Mouse (Mus musculus): Measurements from ENCODE around the gene Smarcc2. TPM values are rescaled to one million over a fixed set of nuclear protein-coding genes. Genes with fewer than 3 reads are reported as not detected.

The Smarcc2 gene
- total RNA-seq, 2 experiments from 2014 or later: 75.8 to 78.4 TPM

GRCm38 (mm10) chr10:128441324-128442119 is 17.5 kb upstream of the Smarcc2 start:
- intact Hi-C loops (cut with DNase I): no loop called here
- no peak for DNase-seq (ENCODE audit: low spot score)

DNA sequence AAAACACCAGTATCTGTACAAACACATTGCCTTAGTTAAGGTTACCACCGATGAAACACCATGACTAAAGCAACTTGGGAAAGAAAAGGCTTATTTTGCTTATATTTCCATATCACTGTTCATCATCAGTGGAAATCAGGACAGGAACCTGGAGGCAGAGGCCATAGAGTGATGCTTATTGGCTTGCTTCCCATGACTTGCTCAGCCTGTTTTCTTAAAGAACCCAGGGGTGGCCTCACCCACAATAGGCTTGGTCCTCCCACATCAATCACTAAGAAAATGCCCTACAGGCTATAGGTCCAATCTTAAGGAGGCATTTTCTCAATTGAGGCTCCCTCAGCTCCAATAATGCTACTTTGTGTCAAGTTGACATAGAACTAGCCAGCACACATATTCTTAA is 16.3 kb upstream of the Smarcc2 start:
- DNase-seq (ENCODE audit: low spot score): no peak
- intact Hi-C loops (cut with DNase I): no loop called here

GRCm38 (mm10) chr10:128444354-128444753 is 14.7 kb upstream of the Smarcc2 start:
- no peak for DNase-seq (ENCODE audit: low spot score)
- intact Hi-C loops (cut with DNase I): loop anchor here (2.0 kb wide), 1 partner anchor 66 kb away; no protein-coding TSS in a partner anchor

GRCm38 (mm10) chr10:128445407-128445806 is 13.6 kb upstream of the Smarcc2 start:
- intact Hi-C loops (cut with DNase I): loop anchor here (2.0 kb wide), 1 partner anchor 67 kb away; no protein-coding TSS in a partner anchor
- DNase-seq (ENCODE audit: low spot score): no peak

DNA sequence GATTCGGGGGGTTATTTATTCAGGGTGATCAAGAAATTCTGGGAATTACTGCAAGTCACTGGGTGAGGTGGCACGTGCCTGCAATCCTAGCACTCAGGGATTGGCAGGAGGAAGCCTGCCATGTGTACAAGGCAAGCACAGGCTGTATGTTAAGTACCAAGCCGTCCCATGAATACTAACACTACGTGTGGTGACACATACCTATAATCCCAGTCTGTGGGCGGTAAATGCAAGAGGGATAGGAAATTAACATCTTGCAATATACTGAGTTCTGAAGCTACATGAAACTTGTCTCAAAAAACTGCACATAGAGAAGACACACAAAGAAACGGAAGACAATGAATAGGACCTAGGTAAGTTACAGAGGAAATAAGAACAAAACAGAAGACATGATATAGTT is 8.0 kb upstream of the Smarcc2 start:
- intact Hi-C loops (cut with DNase I): no loop called here
- DNase-seq (ENCODE audit: low spot score): no peak

DNA sequence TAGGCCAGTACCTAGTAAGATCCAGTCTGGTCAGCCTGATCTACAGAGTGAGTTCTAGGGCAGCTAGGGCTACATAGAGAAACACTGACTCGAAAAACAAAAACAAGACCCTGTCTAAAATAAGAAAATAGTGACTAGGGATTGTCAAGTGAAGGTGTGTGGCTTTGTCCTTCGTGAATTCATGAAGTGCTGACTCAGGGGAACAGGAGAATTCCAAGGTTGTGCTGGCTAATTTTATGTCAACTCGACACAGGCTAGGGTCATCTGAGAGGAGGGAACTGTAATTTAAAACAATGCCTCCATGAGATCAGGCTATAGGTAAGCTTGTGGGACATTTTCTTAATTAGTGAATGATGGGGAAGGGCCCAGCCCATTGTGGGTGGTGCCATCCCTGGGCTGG is 4.6 kb upstream of the Smarcc2 start:
- intact Hi-C loops (cut with DNase I): loop anchor here (2.0 kb wide), 1 partner anchor 46 kb away; no protein-coding TSS in a partner anchor
- no peak for DNase-seq (ENCODE audit: low spot score)

DNA sequence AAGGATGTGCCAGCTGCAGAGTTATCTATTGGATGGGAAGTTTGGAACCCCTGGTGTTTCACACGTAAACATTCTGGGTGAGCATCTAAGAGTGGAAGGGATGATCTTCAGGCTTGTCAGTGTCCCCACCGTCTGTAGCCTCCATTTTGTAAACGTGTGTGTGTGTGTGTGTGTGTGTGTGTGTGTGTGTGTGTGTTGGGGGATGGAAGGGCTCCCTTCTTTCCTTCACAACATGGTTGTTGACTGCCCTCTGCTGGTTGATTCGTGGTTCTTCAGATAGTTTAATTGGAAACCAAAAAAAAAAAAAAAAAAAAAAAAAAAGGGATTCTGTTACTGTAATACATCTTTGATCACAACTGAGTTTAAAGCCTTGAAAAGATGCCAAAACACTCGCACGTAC is 3.8 kb upstream of the Smarcc2 start:
- DNase-seq (ENCODE audit: low spot score): no peak
- intact Hi-C loops (cut with DNase I): loop anchor here (2.0 to 5.0 kb wide), 2 partner anchors 46 to 118 kb away; partner anchors contain the start of gene Cs

DNA sequence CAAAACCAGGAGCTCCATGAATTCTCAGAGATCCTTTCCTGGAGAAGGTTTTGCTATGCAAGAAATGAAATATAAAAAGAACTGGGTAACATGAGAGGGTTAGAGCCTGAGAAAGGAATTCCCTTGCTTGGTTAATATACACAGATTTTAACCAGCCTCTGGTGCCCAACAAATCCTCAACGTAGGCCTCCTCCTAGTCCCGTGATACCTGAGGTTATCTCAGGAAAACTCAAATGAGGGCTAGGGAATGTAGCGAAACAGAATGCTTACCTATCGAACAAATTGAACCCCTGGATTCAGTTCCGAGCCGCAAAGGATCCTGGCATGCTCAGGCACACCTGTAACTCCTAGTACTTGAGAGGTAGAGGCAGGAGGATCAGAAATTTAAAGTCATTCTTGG is 1.4 kb upstream of the Smarcc2 start:
- intact Hi-C loops (cut with DNase I): loop anchor here (2.0 to 5.0 kb wide), 2 partner anchors 79 to 120 kb away; partner anchors contain the start of gene Cs
- no peak for DNase-seq (ENCODE audit: low spot score)

GRCm38 (mm10) chr10:128458348-128458718 is 715 bp upstream of the Smarcc2 start:
- intact Hi-C loops (cut with DNase I): loop anchor here (2.0 to 5.0 kb wide), 2 partner anchors 78 to 121 kb away; partner anchors contain the start of gene Cs
- DNase-seq (ENCODE audit: low spot score): peak; percentile 77

- peak; percentile 20 for DNase-seq (ENCODE audit: low spot score)
- intact Hi-C loops (cut with DNase I): loop anchor here (2.0 to 5.0 kb wide), 4 partner anchors 33 to 122 kb away; partner anchors contain the start of genes Cs and Esyt1
Measured at GRCm38 (mm10) chr10:128459409-128460269, 591 bp downstream of the Smarcc2 start.

DNA sequence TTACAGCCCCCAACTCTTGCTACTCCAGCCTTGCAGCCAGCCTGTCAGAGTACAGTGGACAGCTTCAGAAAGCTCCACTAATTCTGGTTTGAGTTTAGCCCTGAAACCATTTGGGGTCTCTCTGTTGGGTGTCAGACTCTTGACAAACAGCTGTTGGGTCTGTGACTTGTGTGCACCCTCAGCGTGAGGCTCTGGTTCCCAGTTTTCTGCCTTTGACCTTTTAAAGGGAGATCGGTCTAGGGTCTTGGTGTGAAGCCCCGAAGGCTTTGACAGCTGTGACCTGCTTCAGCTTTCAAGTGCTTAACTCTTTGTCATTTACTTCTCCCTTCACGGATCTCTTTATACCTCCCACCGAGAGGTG is 1.2 kb downstream of the Smarcc2 start:
- intact Hi-C loops (cut with DNase I): loop anchor here (2.0 to 5.0 kb wide), 2 partner anchors 33 to 67 kb away; partner anchors contain the start of gene Esyt1
- no peak for DNase-seq (ENCODE audit: low spot score)

DNA sequence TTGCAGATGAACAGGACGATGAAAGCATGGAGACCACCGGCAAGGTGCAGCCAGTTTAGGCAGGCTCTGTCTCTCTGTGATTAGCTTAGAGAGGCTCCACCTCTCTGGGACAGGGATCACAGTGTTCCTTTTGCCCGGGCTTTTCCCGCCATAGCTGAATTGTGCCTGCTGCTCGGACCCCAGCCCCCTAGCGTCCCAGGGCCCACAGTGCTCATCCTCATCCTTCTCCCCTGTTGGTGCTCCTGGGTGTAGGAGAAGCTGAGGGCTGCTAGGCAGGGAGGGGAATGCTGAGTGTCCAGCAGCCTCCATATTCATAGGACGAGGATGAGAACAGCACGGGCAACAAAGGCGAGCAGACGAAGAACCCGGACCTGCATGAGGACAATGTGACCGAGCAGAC is 15.3 kb downstream of the Smarcc2 start:
- no peak for DNase-seq (ENCODE audit: low spot score)
- intact Hi-C loops (cut with DNase I): no loop called here

- intact Hi-C loops (cut with DNase I): loop anchor here (10.0 kb wide), 1 partner anchor 362 kb away; no protein-coding TSS in a partner anchor
- DNase-seq (ENCODE audit: low spot score): no peak
Measured at GRCm38 (mm10) chr10:128486370-128486769, 27.3 kb downstream of the Smarcc2 start.

- DNase-seq (ENCODE audit: low spot score): no peak
- intact Hi-C loops (cut with DNase I): loop anchor here (10.0 kb wide), 1 partner anchor 363 kb away; no protein-coding TSS in a partner anchor
Measured at GRCm38 (mm10) chr10:128487861-128488712, 29.0 kb downstream of the Smarcc2 start.

DNA sequence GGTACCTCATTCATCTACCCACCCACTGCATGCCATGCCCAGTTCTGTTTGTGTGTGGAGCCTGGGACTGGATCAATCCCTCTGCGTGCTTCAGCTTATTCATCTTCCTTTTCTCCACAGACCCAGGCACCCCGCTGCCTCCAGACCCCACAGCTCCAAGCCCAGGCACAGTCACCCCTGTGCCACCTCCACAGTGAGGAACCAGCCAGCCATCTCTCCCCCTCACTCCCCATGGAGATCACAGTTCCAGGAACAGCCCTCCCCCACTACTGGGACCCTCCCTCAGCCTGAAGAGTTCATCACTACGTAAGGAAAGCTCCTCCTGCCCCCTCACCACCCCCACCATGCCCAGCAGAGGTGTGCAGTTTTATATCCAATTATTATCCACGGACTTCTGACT is 29.7 kb downstream of the Smarcc2 start:
- DNase-seq (ENCODE audit: low spot score): no peak
- intact Hi-C loops (cut with DNase I): loop anchor here (10.0 kb wide), 1 partner anchor 364 kb away; no protein-coding TSS in a partner anchor

DNA sequence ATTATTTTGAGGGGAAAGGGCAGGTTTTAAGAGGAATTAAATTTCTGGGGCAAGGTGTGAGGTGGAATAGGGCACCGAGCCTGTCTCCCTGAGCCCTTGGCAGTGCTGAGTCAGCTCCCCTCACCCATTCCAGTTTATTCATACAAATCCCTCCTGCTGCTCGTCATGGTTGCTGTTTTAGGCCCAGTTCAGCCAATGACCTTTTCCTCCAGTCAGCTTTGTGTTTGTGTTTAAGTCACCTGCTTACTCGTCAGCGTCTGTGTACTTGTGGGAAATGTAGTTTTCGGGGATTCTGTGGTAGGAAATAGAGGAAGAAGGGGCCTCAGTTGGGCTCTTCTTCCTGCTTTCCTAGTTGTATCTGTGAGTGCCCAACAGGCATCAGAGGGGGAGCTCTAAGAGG is 30.3 kb downstream of the Smarcc2 start:
- DNase-seq (ENCODE audit: low spot score): no peak
- intact Hi-C loops (cut with DNase I): loop anchor here (10.0 kb wide), 1 partner anchor 365 kb away; no protein-coding TSS in a partner anchor

DNA sequence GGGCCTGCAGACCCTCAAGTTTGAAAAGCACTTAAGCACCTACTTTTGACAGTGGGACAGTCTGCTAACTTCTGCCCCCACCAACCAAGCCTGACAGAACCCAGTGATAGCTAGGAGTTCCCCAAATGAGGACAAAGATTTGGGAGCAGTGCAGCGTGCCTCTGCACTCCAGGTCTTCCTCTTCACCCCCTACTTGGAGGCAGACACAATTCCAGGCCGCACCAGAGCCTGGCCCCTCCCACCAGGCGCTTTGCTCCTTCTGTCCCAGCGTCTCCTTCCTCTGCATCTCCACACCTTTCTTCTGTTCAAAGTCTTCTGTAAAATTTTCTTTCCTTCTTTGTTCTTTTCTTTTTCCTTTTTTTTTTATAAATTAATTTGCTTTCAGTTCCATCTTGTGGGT is 30.7 kb downstream of the Smarcc2 start:
- intact Hi-C loops (cut with DNase I): loop anchor here (5.0 to 10.0 kb wide), 2 partner anchors 38 to 365 kb away; partner anchors contain the start of gene Esyt1
- no peak for DNase-seq (ENCODE audit: low spot score)

- no peak for DNase-seq (ENCODE audit: low spot score)
- intact Hi-C loops (cut with DNase I): loop anchor here (5.0 kb wide), 1 partner anchor 37 kb away; the partner anchor contains the start of gene Esyt1
Measured at GRCm38 (mm10) chr10:128490232-128490631, 31.2 kb downstream of the Smarcc2 start.

- DNase-seq (ENCODE audit: low spot score): no peak
- intact Hi-C loops (cut with DNase I): loop anchor here (5.0 kb wide), 1 partner anchor 36 kb away; the partner anchor contains the start of gene Esyt1
Measured at GRCm38 (mm10) chr10:128490912-128491311, 31.9 kb downstream of the Smarcc2 start.
